Mouse (Mus musculus): ENCODE data around the gene Olfr1167. TPM values are rescaled to one million over a fixed set of nuclear protein-coding genes. Genes with fewer than 3 reads are reported as not detected.
"Not testable (repeated sequence)": the region's sequence is repeated elsewhere in the genome, so short reads cannot be mapped to it uniquely, and the experiment has no call there.

Gene Olfr1167
- total RNA-seq (2021), result not detected

- DNase-seq, result not testable (repeated sequence)
Observed at GRCm38 (mm10) chr2:88155093-88155492, at the start of gene Olfr1167. Olfr1167 (minus strand) TSS chr2:88155193.

GRCm38 (mm10) chr2:88181580-88181979, 26.6 kb upstream of the Olfr1167 start, which contains the start of gene Olfr1168:
Olfr1168 (plus strand) TSS chr2:88181880.
- DNase-seq, result no peak

GRCm38 (mm10) chr2:88128172-88128571, 26.8 kb downstream of the Olfr1167 start, which contains the start of gene Olfr1166:
Olfr1166 (minus strand) TSS chr2:88128272.
- DNase-seq, result no peak

Other genes starting within 250 kb of the Olfr1167 start
- gene Olfr1155, start 210.1 kb downstream of the Olfr1167 start, total RNA-seq (2021), result not detected
- not detected for gene Olfr1156, start 202.1 kb downstream of the Olfr1167 start, total RNA-seq (2021)
- gene Olfr1157, start 186.9 kb downstream of the Olfr1167 start, total RNA-seq (2021), result not detected
- not detected for gene Olfr74, start 180.5 kb downstream of the Olfr1167 start, total RNA-seq (2021)
- gene Olfr1158, start 165.1 kb downstream of the Olfr1167 start, total RNA-seq (2021), result not detected
- not detected for gene Olfr1160, start 146.9 kb downstream of the Olfr1167 start, total RNA-seq (2021)
- gene Olfr1161, start 132.4 kb downstream of the Olfr1167 start, total RNA-seq (2021), result not detected
- not detected for gene Olfr73, start 117.5 kb downstream of the Olfr1167 start, total RNA-seq (2021)
- not detected for gene Olfr1162, start 104.1 kb downstream of the Olfr1167 start, total RNA-seq (2021)
- not detected for gene Olfr1163, start 83.4 kb downstream of the Olfr1167 start, total RNA-seq (2021)
- gene Olfr1164, start 61.2 kb downstream of the Olfr1167 start, total RNA-seq (2021), result not detected
- not detected for gene Olfr1166, start 26.9 kb downstream of the Olfr1167 start, total RNA-seq (2021)
- not detected for gene Olfr1168, start 26.7 kb upstream of the Olfr1167 start, total RNA-seq (2021)
- not detected for gene Olfr1170, start 73.1 kb upstream of the Olfr1167 start, total RNA-seq (2021)
- gene Olfr1173, start 124.7 kb upstream of the Olfr1167 start, total RNA-seq (2021), result not detected
- not detected for gene Olfr1174-ps, start 159.9 kb upstream of the Olfr1167 start, total RNA-seq (2021)
- not detected for gene Olfr1175-ps, start 172.0 kb upstream of the Olfr1167 start, total RNA-seq (2021)
- gene Olfr1176, start 181.5 kb upstream of the Olfr1167 start, total RNA-seq (2021), result not detected
- gene Olfr1177-ps, start 191.3 kb upstream of the Olfr1167 start, total RNA-seq (2021), result not detected
- gene Olfr1178, start 231.9 kb upstream of the Olfr1167 start, total RNA-seq (2021), result not detected

Measured in heart, postnatal 4 days (tissue).